Mouse (Mus musculus) fibroblast of lung, adult 2 months (primary cell): Measurements from ENCODE around the gene Gm6502.
"Not testable (repeated sequence)": the region's sequence is repeated elsewhere in the genome, so short reads cannot be mapped to it uniquely, and the experiment has no call there.

Experiments
- DNase-seq: peaks from one replicate; pipeline ENCODE4 v3.0.0-alpha.2; 2011; ENCODE audit warnings: low read depth

Gm6502 gene

GRCm38 (mm10) chr5:94314135-94314534, at the start of gene Gm6502:
TSS of gene Gm6502 (plus strand) at chr5:94314435.
- not testable (repeated sequence) for DNase-seq

GRCm38 (mm10) chr5:94306696-94307095, 7.5 kb upstream of the Gm6502 start, which contains the start of gene A430089I19Rik:
TSS of gene A430089I19Rik (minus strand) at chr5:94306796.
- DNase-seq = not testable (repeated sequence)

GRCm38 (mm10) chr5:94339449-94339848, 25.2 kb downstream of the Gm6502 start, which contains the start of gene AA792892:
TSS of gene AA792892 (plus strand) at chr5:94339749.
- not testable (repeated sequence) for DNase-seq
